Mouse (Mus musculus) embryonic facial prominence, embryonic 15.5 days (tissue): Measurements from ENCODE around the gene Amd1. TPM values are rescaled to one million over a fixed set of nuclear protein-coding genes. Genes with fewer than 3 reads are reported as not detected.
A peak's percentile ranks its signal among the peaks of the same experiment; 100 is the strongest.

ENCODE experiments used
- ATAC-seq: fragments of 200-750 bp; cut with Nextera tagmentation; 2 replicates; pipeline ENCODE4 v1.8.0; 2017; ENCODE audit warnings: low read depth, moderate TSS enrichment; ENCODE audit not compliant: insufficient number of reproducible peaks, low FRiP score, low TSS enrichment
- H3K27ac ChIP-seq: fragments of 300-500 bp; sonication (generic); replicated peaks from 2 replicates; pipeline ENCODE4 v1.5.1; 2015; ENCODE audit warnings: mild to moderate bottlenecking, inconsistent platforms
- H3K27me3 ChIP-seq: fragments of 300-500 bp; sonication (generic); 2 replicates; pipeline ENCODE4 v1.6.1; 2015; ENCODE audit warnings: inconsistent platforms
- H3K36me3 ChIP-seq: fragments of 300-500 bp; sonication (generic); 2 replicates; pipeline ENCODE4 v1.6.1; 2015; ENCODE audit warnings: mild to moderate bottlenecking, inconsistent platforms
- H3K4me1 ChIP-seq: fragments of 300-500 bp; sonication (generic); 2 replicates; pipeline ENCODE4 v1.6.1; 2015; ENCODE audit warnings: inconsistent platforms
- H3K4me2 ChIP-seq: fragments of 300-500 bp; sonication (generic); replicated peaks from 2 replicates; pipeline ENCODE4 v1.6.1; 2015; ENCODE audit warnings: mild to moderate bottlenecking, inconsistent platforms
- H3K4me3 ChIP-seq: fragments of 300-500 bp; sonication (generic); replicated peaks from 2 replicates; pipeline ENCODE4 v1.5.1; 2015; ENCODE audit warnings: mild to moderate bottlenecking, inconsistent platforms
- H3K9ac ChIP-seq: fragments of 300-500 bp; sonication (generic); 2 replicates; pipeline ENCODE4 v1.6.1; 2015; ENCODE audit warnings: inconsistent platforms
- H3K9me3 ChIP-seq: fragments of 300-500 bp; sonication (generic); replicated peaks from 2 replicates; pipeline ENCODE4 v1.6.1; 2016; ENCODE audit warnings: inconsistent platforms
- WGBS: fragments of 180-500 bp; shearing (Covaris S2); methylation state at CpG from one replicate; pipeline ENCODE4 v1.1.7; 2015; 5-methylcytosine and 5-hydroxymethylcytosine counted together
- polyA plus RNA-seq: library from polyadenylated mRNA; unstranded; fragments of >200 nt; fragmentation: Nextera tagmentation; extraction: Ambion mirVana; gene quantifications from 2 replicates; pipeline ENCODE4 v1.2.1, GENCODE M21; 2015

Gene Amd1
- polyA plus RNA-seq, 1 experiment from 2014 or later, result 46.5 TPM

GRCm38 (mm10) chr10:40246374-40247165 is 55.4 kb downstream of the Amd1 start, which contains the start of gene Rpf2:
Rpf2 (minus strand) TSS chr10:40247036.
- H3K27ac ChIP-seq, result peak within 1 kb of the TSS; percentile 51; the same call in 1 of the 2 replicates
- peak within 1 kb of the TSS; percentile 56 for H3K4me2 ChIP-seq
- no peaks in the 10 kb centered on the region for H3K4me1 ChIP-seq
- H3K36me3 ChIP-seq, result peaks cover 49% of the 10 kb centered on the region
- H3K9ac ChIP-seq, result peak within 1 kb of the TSS; percentile 54
- under 1% methylated on average over 54 of the region's 54 CpGs for WGBS
- no peaks in the 10 kb centered on the region for H3K9me3 ChIP-seq
- peak within 1 kb of the TSS; percentile 85 for H3K4me3 ChIP-seq
- ATAC-seq, result peak; percentile 85
- no peaks in the 10 kb centered on the region for H3K27me3 ChIP-seq

GRCm38 (mm10) chr10:40237826-40238225 is 64.2 kb downstream of the Amd1 start:
- H3K4me3 ChIP-seq, result no peak overlapping the region
- WGBS, result 92% methylated on average over 5 of the region's 5 CpGs
- peaks cover 53% of the 10 kb centered on the region; the same call in 1 of the 2 replicates for H3K36me3 ChIP-seq
- no peak overlapping the region for H3K9ac ChIP-seq
- no peak overlapping the region for H3K4me2 ChIP-seq
- no peaks in the 10 kb centered on the region for H3K9me3 ChIP-seq
- no peak overlapping the region for H3K27ac ChIP-seq
- ATAC-seq, result no peak
- H3K4me1 ChIP-seq, result no peaks in the 10 kb centered on the region
- H3K27me3 ChIP-seq, result no peaks in the 10 kb centered on the region

Other genes with a start within 250 kb of the Amd1 start
- 6.6 and 8.0 TPM in 2 replicates for gene Slc16a10, start 159.9 kb downstream of the Amd1 start, polyA plus RNA-seq
- 52.7 and 54.9 TPM in 2 replicates for gene Rpf2, start 55.1 kb downstream of the Amd1 start, polyA plus RNA-seq
- gene Gtf3c6, start 44.1 kb downstream of the Amd1 start, polyA plus RNA-seq, result 80.3 and 82.5 TPM in 2 replicates
- gene Cdk19, start 37.4 kb upstream of the Amd1 start, polyA plus RNA-seq, result 9.7 and 10.0 TPM in 2 replicates